Mouse (Mus musculus) left cerebral cortex, adult 18-20 months (tissue): Measurements from ENCODE around the gene Ell2. TPM values are rescaled to one million over a fixed set of nuclear protein-coding genes. Genes with fewer than 3 reads are reported as not detected.
"Not testable (repeated sequence)": the region's sequence is repeated elsewhere in the genome, so short reads cannot be mapped to it uniquely, and the experiment has no call there.

Source experiments
- DNase-seq, 2 experiments: peaks; one replicate each; pipeline ENCODE4 v3.0.0; 2021 to 2022; ENCODE audit warnings: low spot score in 2 of 2, mixed read lengths in 1 of 2
- long read RNA-seq, 2 experiments: library from polyadenylated mRNA; stranded (forward); transcript quantifications; one replicate each; pipeline ENCODE4 v2.0.0; 2021
- total RNA-seq, 2 experiments: library from RNA; stranded (reverse); gene quantifications; 2 replicates each; pipeline ENCODE4 v1.2.3; 2021

Gene Ell2
- total RNA-seq = 10 to 100 TPM; 46.4 to 59.8 TPM
- long read RNA-seq, experiment 1, full-length matches to known transcripts = 14 of 19 reads
- long read RNA-seq, experiment 1, partial matches to known transcripts = 1 of 19 reads
- long read RNA-seq, experiment 1, other reads (novel, unspliced or antisense) = 4 of 19 reads
- long read RNA-seq, experiment 2, full-length matches to known transcripts = 5 of 7 reads
- long read RNA-seq, experiment 2, partial matches to known transcripts = 0 of 7 reads
- long read RNA-seq, experiment 2, other reads (novel, unspliced or antisense) = 2 of 7 reads

DNA sequence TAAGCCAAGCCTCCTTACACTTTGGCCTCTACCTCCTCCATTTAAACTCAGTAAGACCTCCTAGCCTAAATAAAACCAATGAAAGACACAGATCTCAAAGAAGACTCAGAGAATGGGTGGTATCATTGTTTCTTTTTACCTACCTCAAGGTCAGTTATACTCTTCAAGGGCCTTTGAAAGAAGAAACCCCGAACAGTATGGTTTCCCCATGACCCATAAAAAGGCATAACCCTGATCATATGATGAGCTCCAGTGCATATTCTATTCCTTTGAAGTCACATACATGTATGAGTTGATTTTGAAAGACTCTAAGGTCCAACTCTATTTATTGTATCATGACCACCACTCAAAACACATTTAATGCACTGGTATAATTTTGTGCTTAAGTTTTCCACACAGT lies at the start of gene Ell2:
TSS of gene Ell2 (plus strand) at position 301 of the 400 bp plus-strand sequence.
- no peak for DNase-seq

GRCm38 (mm10) chr13:75685438-75685837 lies 21.1 kb upstream of the Ell2 start:
- DNase-seq = no peak

GRCm38 (mm10) chr13:75686995-75687394 lies 19.6 kb upstream of the Ell2 start:
- no peak for DNase-seq

- DNase-seq = no peak
These were observed 14.9 kb upstream of the Ell2 start for GRCm38 (mm10) chr13:75691625-75692024.

DNA sequence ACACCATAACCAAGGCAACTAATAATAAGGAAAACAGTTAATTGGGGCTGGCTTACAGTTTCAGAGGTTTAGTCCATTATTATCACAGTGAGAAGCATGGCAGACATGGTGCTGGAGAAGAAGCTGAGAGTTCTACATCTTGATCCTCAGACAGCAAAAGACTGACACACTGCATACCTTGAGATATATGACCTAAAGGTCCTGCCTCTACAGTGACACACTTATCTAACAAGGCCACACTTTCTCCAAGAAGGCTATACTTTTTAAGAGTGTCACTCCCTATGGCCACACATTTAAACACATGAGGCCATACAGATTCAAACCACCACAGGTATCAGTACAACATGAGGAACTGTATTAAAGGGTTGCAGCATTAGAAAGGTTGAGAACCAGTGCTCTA lies 13.5 kb upstream of the Ell2 start:
- DNase-seq = no peak

DNA sequence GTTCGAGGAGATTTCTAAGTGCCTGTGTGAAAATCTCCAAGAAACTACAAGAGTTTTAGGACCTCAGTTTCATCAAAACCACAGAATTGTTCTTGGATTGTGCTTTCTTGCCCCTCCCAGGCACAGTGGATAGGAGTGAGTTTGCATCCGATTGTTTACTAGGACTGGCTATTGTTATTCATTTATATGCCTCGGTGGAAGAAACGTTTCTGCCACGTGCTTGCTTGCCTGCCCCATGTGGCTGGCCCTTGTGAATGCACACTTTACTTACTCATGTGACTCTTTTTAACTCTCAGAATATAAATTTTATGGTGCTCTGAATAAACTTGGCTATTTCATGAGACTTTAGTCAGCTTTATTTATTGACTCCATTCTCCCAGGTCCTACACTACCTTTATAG lies 3.7 kb upstream of the Ell2 start:
- DNase-seq = no peak

DNA sequence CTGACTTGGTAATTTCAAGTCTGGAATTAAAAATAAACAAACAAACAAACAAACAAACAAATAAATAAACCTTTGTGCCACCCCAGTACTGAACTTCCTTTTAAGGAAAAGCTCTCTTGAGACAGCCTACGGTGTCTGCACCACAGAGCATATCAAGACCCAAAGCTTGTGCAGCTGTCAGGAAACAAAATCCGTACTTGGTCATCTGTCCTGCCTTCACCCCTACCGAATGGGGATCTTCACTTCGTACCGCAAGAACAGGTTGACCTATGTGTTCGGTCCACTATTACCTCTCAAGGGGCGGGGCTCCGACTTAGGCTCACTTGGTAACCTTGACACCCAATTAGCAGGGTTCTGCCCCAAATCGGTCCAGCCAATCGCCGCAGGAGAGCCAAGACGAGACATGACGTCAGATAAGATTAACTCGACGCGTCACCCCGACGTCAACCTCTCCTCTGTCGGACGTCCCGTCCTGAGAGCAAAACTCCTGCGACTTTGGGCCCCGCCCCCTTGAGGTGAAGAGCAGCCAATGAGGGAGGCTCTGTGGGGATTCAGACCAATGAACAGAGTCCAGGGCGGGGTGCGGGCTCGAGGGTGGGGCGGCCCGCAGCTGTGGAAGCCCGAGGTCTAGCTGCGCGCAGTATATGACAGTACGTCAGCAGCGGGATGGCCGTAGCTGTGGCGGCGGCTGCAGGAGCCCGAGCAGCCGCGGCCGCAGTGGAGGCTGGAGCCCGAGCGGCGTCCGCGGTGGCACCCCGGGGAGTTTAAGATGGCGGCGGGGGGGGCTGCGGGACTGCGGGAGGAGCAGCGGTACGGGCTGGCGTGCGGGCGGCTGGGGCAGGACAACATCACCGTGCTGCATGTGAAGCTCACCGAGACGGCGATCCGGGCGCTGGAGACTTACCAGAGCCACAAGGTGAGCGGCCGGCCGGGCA lies 592 bp downstream of the Ell2 start:
- peak; percentile 87 for DNase-seq

GRCm38 (mm10) chr13:75707821-75708636 lies 1.5 kb downstream of the Ell2 start:
- DNase-seq = peak; percentile 47 to 58

DNA sequence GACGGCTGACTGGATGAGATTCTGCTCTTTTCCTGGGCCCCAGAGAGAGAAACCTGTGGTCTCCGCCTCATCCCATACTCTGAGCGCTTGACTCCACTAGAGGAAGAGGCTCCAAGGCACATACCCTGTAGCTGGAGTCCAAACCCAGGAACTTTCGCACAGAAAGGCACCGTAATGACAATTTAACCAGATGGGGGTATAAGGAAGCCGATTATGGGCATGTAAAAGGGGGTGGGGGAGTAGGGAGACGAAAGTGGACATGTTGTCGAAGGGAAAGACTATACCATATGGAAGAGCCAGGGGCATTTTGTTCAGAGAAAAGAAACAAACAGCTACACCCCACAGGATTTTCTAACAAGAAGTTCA lies 2.1 kb downstream of the Ell2 start:
- no peak for DNase-seq

DNA sequence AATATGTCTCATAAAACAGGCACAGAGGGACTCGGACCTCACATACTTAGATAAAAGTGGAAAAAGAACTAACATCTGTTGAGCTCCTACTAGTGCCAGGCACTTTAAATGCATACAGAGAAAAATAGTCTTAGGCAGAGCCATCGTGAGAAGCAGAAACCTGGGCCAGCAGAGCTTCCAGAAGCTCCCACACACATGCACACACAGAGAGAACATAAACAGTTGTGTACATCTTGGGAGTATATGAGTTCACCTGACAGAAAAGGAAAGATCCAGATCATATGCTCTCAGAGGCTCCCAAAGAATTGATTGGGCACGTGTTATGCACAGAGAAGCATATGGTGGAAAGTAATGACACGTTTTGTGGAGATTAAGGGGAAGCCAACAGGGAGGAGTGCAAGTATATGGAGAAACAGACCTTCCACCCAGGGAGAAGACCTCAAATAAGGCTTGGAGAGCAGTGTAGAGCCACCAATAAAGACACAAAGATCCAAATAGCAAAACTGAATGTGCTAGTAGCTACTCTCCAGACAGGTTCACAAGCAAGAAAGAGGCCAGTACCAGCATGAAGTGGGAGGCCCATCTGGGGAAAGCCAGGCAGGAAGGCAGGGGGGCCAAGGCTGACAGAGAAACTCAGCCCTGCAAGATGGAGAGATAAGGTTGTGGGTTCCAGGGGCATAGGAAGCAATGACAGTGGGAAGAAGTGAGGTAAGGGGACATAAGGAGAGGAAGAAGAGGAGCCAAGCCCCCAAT lies 2.6 kb downstream of the Ell2 start:
- DNase-seq = peak in 1 of 2 experiments; percentile 28

DNA sequence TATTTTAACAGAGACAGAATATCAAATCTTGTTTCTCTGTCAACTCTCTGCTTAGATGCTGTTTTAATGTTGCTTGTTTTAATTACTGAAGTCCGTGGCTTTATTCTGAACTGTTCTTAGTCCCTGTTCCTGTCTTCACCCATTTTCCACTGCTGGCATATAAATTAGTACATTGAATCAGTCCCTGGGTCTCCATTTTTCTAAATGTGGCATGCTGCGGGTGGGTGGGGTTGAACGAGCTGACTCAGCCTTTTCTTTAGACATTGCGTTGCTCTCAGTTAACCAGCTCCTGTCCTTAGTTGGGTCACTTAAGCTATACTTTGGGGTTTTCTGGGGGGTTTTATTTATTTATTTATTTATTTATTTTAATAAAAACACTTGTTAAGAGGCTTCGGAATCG lies 3.6 kb downstream of the Ell2 start:
- DNase-seq = peak; percentile 20 to 22

DNA sequence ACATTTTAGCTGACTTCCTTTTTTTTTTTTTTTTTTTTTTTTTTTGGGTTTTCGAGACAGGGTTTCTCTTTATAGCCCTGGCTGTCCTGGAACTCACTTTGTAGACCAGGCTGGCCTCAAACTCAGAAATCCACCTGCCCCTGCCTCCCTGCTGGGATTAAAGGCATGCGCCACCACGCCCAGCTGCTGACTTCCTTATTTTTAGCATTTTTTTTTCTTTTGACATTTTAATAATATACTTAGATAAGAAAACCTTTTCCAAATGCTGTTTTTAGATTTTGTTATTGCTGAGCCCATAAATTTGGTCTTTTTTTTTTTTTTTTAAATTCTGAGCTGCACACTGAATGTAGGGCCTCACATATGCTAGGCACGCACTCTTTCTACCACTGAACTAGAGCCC lies 5.0 kb downstream of the Ell2 start:
- not testable (repeated sequence) for DNase-seq

DNA sequence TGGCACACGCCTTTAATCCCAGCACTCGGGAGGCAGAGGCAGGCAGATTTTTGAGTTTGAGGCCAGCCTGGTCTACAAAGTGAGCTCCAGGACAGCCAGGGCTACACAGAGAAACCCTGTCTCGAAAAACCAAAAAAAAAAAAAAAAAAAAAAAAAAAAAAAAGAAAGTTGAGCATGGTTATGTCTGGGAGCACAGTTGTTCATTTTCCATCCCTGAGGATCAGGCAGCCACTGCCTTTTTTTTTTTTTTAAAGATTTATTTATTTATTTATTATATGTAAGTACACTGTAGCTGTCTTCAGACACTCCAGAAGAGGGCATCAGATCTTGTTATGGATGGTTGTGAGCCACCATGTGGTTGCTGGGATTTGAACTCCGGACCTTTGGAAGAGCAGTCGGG lies 6.0 kb downstream of the Ell2 start:
- DNase-seq = not testable (repeated sequence)

DNA sequence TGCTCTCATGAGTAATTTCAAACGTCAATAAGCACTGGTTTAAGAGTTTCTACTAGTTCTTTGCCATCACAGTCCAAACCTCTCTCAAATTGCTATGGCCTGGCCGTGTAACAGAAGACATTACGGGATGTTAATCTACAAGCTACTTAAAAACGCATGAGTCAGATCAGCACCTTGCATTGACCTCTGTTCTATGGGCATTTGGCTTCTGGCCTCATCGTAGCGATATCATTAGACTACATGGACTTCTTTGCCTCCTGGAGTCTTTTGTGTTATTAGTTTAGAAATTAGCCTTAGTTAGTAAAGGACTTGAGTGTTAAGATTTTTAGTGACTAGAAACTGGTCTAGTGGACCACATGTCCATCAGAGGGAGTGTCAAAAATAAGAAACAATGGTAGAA lies 7.8 kb downstream of the Ell2 start:
- DNase-seq = no peak

DNA sequence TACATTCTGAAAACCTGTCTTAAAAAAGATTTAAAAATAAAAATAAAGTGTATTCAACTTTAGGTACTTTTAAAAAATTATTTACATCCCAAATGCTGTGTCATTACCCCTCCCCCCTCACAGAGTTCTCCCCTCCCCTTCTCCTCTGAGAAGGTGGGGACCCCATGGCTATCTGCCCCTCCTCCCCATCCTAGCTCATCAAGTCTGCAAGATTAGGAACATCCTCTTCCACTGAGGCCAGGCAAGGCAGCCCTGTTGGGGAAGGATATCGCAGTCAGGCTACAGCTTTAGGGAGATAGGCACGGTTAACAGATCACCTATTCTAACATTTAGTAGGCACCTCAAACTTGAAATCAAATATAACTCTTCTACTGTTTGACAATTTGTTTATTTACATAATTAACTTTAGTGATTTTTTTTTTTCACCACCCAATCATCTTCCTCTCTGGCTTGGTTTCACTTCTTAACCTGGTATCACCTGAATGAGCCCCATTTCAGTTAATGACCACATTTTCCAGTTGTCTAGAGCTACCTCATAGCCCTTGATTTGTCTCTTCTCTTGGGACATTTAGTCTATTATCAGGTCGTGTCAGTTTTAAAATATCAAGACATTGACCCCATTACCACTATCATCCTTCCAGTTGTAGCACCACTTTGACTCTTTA lies 11.2 kb downstream of the Ell2 start:
- DNase-seq = no peak

GRCm38 (mm10) chr13:75718376-75718775 lies 11.8 kb downstream of the Ell2 start:
- DNase-seq = no peak

DNA sequence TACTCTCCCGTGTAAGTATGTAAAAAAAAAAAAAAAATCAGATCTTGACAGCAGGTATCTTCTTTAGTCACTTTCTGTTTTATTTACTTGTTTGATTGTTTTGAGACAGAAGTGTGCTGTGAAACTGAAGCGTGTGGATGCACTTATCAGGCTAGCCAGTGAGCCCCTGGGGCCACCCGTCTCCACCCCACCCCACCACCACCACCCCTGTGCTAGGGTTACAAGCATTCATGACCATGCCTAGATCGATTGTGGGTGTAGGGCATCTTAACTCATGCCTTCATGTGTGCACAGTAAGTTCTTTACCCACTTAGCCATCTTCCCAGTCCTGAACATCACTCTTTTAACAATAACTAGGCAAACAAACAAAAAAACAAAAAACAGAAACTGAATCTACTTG lies 13.1 kb downstream of the Ell2 start:
- no peak for DNase-seq

GRCm38 (mm10) chr13:75726569-75727373 lies 20.2 kb downstream of the Ell2 start:
- DNase-seq = no peak

- DNase-seq = no peak
These were observed 21.4 kb downstream of the Ell2 start for GRCm38 (mm10) chr13:75727932-75728331.
